Mouse (Mus musculus) kidney, adult 2 months (tissue): ENCODE measurements around the gene AI854703.

ENCODE experiments used
- CTCF ChIP-seq: fragments of 200-500 bp; conservative IDR thresholded peaks from 2 replicates; pipeline ENCODE4 v1.5.1; 2011; ENCODE audit warnings: low read depth, mild to moderate bottlenecking, control low read depth, low read length, moderate library complexity, mixed read lengths; ENCODE audit not compliant: insufficient read depth, insufficient read length
- POLR2A ChIP-seq: fragments of 200-500 bp; IDR thresholded peaks from one replicate; pipeline ENCODE4 v1.6.1; 2011; ENCODE audit warnings: low read depth, low read length, control low read depth

GRCm38 (mm10) chr6:48594043-48594738 is 32.4 kb upstream of the AI854703 start:
- no peak for TF ChIP-seq CTCF
- no peak for TF ChIP-seq POLR2A
